Mouse (Mus musculus): ENCODE results near the gene Slc25a39.

- TF ChIP-seq CTCF (IDR thresholded peaks at IDR 0.05; ENCODE audit: borderline replicate concordance, insufficient read depth, low read depth, low read length) (no peak), POLR2A (IDR thresholded peaks at IDR 0.05; ENCODE audit: borderline replicate concordance, insufficient read depth, low read length) (no peak)
These were observed 32.3 kb downstream of the Slc25a39 start for GRCm38 (mm10) chr11:102375196-102376173.
